Mouse (Mus musculus): ENCODE data around the gene Musk.

GRCm38 (mm10) chr4:58291828-58292227 is 6.1 kb downstream of the Musk start:
- TF ChIP-seq EP300 (optimal IDR thresholded peaks at IDR 0.05) (no peak), CTCF (IDR thresholded peaks at IDR 0.05; ENCODE audit: low read depth) (no peak)
